ENCODE assay signal across 7 mouse cellular contexts in genomic region chr13:107493765-107494164, GRCm38 (mm10).
DNase-seq lines count a peak whose midpoint lies in the region; ATAC-seq lines count a peak whose summit lies in the region.

No protein-coding gene starts in this region.

- peak; percentile 57 for DNase-seq in midbrain, embryonic 14.5 days
- peak; percentile 87 to 88 for DNase-seq in cerebellum, postnatal 14 days
- peak; percentile 36 to 45 for DNase-seq in heart, postnatal 36 days
- DNase-seq in left cerebral cortex, adult 8-10 months (ENCODE audit: low spot score in 2 of 2) = peak; percentile 24 to 79
- DNase-seq in right cerebral cortex, adult 18-20 months = peak; percentile 87
- DNase-seq in MN1 (ENCODE audit: low spot score) = no peak

- no peaks in the 10 kb centered on the region for H3K36me3 ChIP-seq in midbrain, embryonic 14.5 days (ENCODE audit: control insufficient read depth, insufficient read depth, low read length)
- H3K36me3 ChIP-seq in midbrain, embryonic 15.5 days (replicated peaks) = no peaks in the 10 kb centered on the region

- no peak for ATAC-seq in midbrain, embryonic 14.5 days (ENCODE audit: low FRiP score, low TSS enrichment)
- ATAC-seq in midbrain, embryonic 15.5 days (replicated peaks) = no peak

- no peaks in the 10 kb centered on the region for H3K9me3 ChIP-seq in midbrain, embryonic 14.5 days (ENCODE audit: control insufficient read depth, low read length)
- H3K9me3 ChIP-seq in midbrain, embryonic 15.5 days = no peaks in the 10 kb centered on the region

- H3K27me3 ChIP-seq in midbrain, embryonic 14.5 days (ENCODE audit: control insufficient read depth, insufficient read depth, low read length) = no peaks in the 10 kb centered on the region
- no peaks in the 10 kb centered on the region for H3K27me3 ChIP-seq in midbrain, embryonic 15.5 days (replicated peaks)

- H3K4me2 ChIP-seq in midbrain, embryonic 14.5 days (ENCODE audit: low read length) = no peak overlapping the region
- H3K4me2 ChIP-seq in midbrain, embryonic 15.5 days = no peak overlapping the region

- peaks cover 8% of the 10 kb centered on the region for H3K4me1 ChIP-seq in midbrain, embryonic 14.5 days (ENCODE audit: control insufficient read depth, insufficient read depth, low read length)
- H3K4me1 ChIP-seq in midbrain, embryonic 15.5 days = peaks cover 10% of the 10 kb centered on the region

- 81% methylated on average over 13 of the region's 13 CpGs for WGBS in midbrain, embryonic 14.5 days
- 81% methylated on average over 13 of the region's 13 CpGs for WGBS in midbrain, embryonic 15.5 days

- intact Hi-C loops in heart, postnatal 36 days (cut with DNase I) = no loop called here

- no peak overlapping the region for H3K27ac ChIP-seq in midbrain, embryonic 14.5 days (replicated peaks; ENCODE audit: low read depth, low read length)
- H3K27ac ChIP-seq in midbrain, embryonic 15.5 days = no peak overlapping the region

- no peak overlapping the region for H3K9ac ChIP-seq in midbrain, embryonic 14.5 days (replicated peaks; ENCODE audit: low read length)
- H3K9ac ChIP-seq in midbrain, embryonic 15.5 days = no peak overlapping the region

- H3K4me3 ChIP-seq in midbrain, embryonic 14.5 days (replicated peaks; ENCODE audit: low read depth, low read length) = no peak overlapping the region
- no peak overlapping the region for H3K4me3 ChIP-seq in midbrain, embryonic 15.5 days
